In genomic region chr3:17794251-17795061, GRCm38 (mm10) we compare ENCODE assay signal across 8 mouse cellular contexts.
DNase-seq lines count a peak whose midpoint lies in the region; ATAC-seq lines count a peak whose summit lies in the region.

No protein-coding gene starts in this region.

- no peak overlapping the region for H3K27ac ChIP-seq in heart, embryonic 15.5 days
- peak overlapping the region; percentile 99 for H3K27ac ChIP-seq in hindbrain, embryonic 15.5 days (replicated peaks)
- H3K27ac ChIP-seq in midbrain, embryonic 12.5 days (replicated peaks), result peak overlapping the region; percentile 99

- H3K4me2 ChIP-seq in heart, embryonic 15.5 days, result peak overlapping the region; percentile 58
- peak overlapping the region; percentile 90 for H3K4me2 ChIP-seq in hindbrain, embryonic 15.5 days
- peak overlapping the region; percentile 78 for H3K4me2 ChIP-seq in midbrain, embryonic 12.5 days (replicated peaks)

- no peak for ATAC-seq in heart, embryonic 15.5 days (replicated peaks; ENCODE audit: insufficient number of reproducible peaks, insufficient read depth, low FRiP score, low read depth)
- ATAC-seq in hindbrain, embryonic 15.5 days (ENCODE audit: low FRiP score, low read depth), result peak; percentile 65
- peak; percentile 20; the same call in 1 of the 2 replicates for ATAC-seq in midbrain, embryonic 12.5 days (ENCODE audit: low FRiP score, low read depth)
- no peak; the same call in 1 of the 2 replicates for ATAC-seq in granulocyte monocyte progenitor cell, adult 5-6 weeks (replicated peaks; ENCODE audit: poor library complexity, severe bottlenecking)

- no peaks in the 10 kb centered on the region for H3K36me3 ChIP-seq in heart, embryonic 15.5 days
- H3K36me3 ChIP-seq in hindbrain, embryonic 15.5 days, result peaks cover 4% of the 10 kb centered on the region; the same call in 1 of the 2 replicates
- H3K36me3 ChIP-seq in midbrain, embryonic 12.5 days, result peaks cover 22% of the 10 kb centered on the region

- H3K4me1 ChIP-seq in heart, embryonic 15.5 days (replicated peaks), result peaks cover 17% of the 10 kb centered on the region
- H3K4me1 ChIP-seq in hindbrain, embryonic 15.5 days (replicated peaks), result 0 out of 2 replicates have a peak, but pooled peaks cover 3% of the 10 kb centered on the region
- peaks cover 18% of the 10 kb centered on the region for H3K4me1 ChIP-seq in midbrain, embryonic 12.5 days

- WGBS in heart, embryonic 15.5 days, result under 1% methylated on average over 46 of the region's 46 CpGs
- WGBS in hindbrain, embryonic 15.5 days, result under 1% methylated on average over 46 of the region's 46 CpGs
- under 1% methylated on average over 46 of the region's 46 CpGs for WGBS in midbrain, embryonic 12.5 days

- H3K9me3 ChIP-seq in heart, embryonic 15.5 days (replicated peaks), result no peaks in the 10 kb centered on the region
- no peaks in the 10 kb centered on the region for H3K9me3 ChIP-seq in hindbrain, embryonic 15.5 days
- no peaks in the 10 kb centered on the region for H3K9me3 ChIP-seq in midbrain, embryonic 12.5 days

- peak overlapping the region; percentile 38 for H3K4me3 ChIP-seq in heart, embryonic 15.5 days
- H3K4me3 ChIP-seq in hindbrain, embryonic 15.5 days, result peak overlapping the region; percentile 58
- H3K4me3 ChIP-seq in midbrain, embryonic 12.5 days, result peak overlapping the region; percentile 85

- H3K9ac ChIP-seq in heart, embryonic 15.5 days, result no peak overlapping the region
- H3K9ac ChIP-seq in hindbrain, embryonic 15.5 days, result peak overlapping the region; percentile 99
- peak overlapping the region; percentile 100 for H3K9ac ChIP-seq in midbrain, embryonic 12.5 days (replicated peaks)

- intact Hi-C loops in heart, postnatal 10 days (cut with DNase I), result loop anchor here (10.0 kb wide), 1 partner anchor 180 kb away; no protein-coding TSS in a partner anchor

- peaks cover 82% of the 10 kb centered on the region for H3K27me3 ChIP-seq in heart, embryonic 15.5 days
- no peaks in the 10 kb centered on the region for H3K27me3 ChIP-seq in hindbrain, embryonic 15.5 days
- H3K27me3 ChIP-seq in midbrain, embryonic 12.5 days, result no peaks in the 10 kb centered on the region

- no peak for DNase-seq in heart, postnatal 10 days
- DNase-seq in embryo, embryonic 11 days, result peak; percentile 60
- DNase-seq in c-Kit-positive CD71-positive TER-119-positive erythroid progenitor cells, embryonic 14.5 days (ENCODE audit: low spot score), result no peak
- DNase-seq in thymus, postnatal 14 days, result no peak

Comparison
In these comparisons a context has a peak if more than half of its experiments do, and no peak if none do; other contexts are left out.
1. ATAC-seq: peak in hindbrain, embryonic 15.5 days (single experiment) and midbrain, embryonic 12.5 days (single experiment); none in heart, embryonic 15.5 days (single experiment) and granulocyte monocyte progenitor cell, adult 5-6 weeks (single experiment).
2. Peak in every context shown above with its lines, with median percentiles within 50 percentile points of each other: H3K4me2 ChIP-seq and H3K4me3 ChIP-seq.